Mouse (Mus musculus): ENCODE measurements around the gene Kcp. TPM values are rescaled to one million over a fixed set of nuclear protein-coding genes. Genes with fewer than 3 reads are reported as not detected.

Kcp gene
- polyA plus RNA-seq, 1 experiment from 2014 or later = 22.0 TPM

DNA sequence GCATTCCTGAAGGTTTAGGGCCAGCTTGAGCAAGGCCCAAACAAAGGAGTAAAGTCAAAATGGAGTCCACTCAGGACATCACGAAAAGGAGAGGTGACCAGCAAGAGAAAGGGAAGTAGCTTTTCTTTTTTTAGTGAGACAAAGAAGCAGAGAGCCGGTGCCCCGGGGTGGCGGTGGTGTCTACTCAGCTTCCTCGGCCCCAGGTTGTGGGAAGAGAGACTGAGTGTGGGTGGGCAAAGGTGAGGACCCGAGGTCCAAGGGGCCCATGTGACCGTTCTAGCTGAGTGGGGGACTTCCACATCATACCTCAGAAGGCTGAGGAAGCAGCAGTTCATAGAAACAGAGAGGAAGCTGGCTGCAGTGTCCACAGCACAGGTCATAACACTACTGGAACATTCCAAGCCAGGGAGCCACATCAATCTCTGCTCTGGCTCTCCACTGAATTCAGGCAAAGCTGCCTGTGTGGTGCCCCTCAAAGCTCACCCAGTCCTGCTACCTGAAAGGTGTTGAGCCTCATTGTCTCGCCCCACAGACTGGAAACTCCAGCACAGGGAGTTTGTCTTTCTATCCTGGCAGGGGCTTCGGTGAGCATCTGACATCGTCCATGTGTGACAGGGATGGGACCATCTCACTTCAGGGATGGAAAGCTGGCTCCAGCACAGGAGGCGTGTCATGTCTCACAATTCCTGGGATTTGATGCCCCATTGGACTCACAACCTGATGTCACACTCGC, 15.7 kb upstream of the Kcp start:
- Histone ChIP-seq H3K4me2 (no peak overlapping the region), H3K9me3 (ENCODE audit: low read depth, low read length) (no peaks in the 10 kb centered on the region), H3K4me1 (ENCODE audit: insufficient read depth) (peaks cover 4% of the 10 kb centered on the region; the same call in 1 of the 2 replicates), H3K27ac (ENCODE audit: low read depth) (peak overlapping the region; percentile 36; the same call in 1 of the 2 replicates), H3K4me3 (ENCODE audit: low read depth, low read length) (no peak overlapping the region), H3K9ac (no peak overlapping the region), H3K27me3 (ENCODE audit: insufficient read depth, low read length) (peaks cover 24% of the 10 kb centered on the region), H3K36me3 (ENCODE audit: insufficient read depth) (no peaks in the 10 kb centered on the region)
- DNase-seq (no peak), ATAC-seq (ENCODE audit: insufficient read depth) (no peak)
- no peak for TF ChIP-seq CTCF (IDR thresholded peaks at IDR 0.05; ENCODE audit: low read depth)
- WGBS = 62% methylated on average over 12 of the region's 12 CpGs

DNA sequence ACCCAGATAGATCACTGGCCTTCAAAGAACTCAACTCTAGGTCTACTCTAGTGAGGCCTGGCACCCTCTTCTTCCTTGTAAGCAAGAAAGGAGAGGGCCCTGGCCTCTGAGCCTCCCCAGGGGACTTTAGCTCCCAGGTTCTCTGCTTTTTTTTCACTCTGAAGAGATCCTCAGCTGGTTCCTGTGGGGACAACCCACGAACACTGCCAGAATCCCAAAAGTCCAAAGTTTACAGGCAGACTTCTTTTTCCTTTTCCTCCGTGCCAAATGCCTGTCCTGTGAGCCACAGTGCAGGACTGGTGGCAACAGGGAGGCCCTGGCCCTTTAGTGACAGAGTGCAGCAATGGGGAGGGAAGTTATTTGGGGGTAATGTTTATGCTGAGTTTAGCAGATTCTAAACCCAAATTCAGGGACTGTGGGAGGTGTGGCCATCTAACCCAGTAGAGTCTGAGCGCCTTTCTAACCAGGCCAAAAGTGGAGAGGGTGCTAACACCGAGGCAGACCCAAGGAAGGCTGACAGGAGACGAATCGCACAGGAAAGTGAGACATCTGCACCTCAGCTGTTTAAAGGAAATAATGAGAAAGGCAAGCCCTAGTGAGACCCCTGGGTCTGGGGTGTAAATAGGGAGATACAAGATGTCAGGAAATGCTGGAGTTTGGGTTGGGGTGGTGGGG, 15.0 kb upstream of the Kcp start:
- Histone ChIP-seq H3K4me2 (no peak overlapping the region), H3K27ac (ENCODE audit: low read depth) (no peak overlapping the region)

DNA sequence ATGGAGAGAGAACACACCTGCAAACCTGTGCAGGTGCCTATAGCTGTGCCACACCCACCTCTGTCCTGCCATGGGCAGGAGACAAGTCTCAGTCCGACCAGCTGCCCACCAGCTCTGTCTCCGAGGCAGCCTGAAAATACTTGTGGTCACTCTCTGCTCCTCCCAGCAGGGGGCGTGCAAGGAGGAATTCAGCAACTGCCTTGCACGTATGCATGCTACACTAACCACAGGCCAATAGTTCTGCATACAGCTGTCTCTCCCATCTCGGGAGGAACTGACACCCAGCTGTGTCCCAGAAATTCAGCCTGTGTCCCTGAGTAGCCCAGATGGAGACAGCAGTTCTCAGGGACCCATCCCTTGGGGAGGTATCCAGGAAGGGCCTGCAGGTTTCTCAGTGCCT, 9.4 kb upstream of the Kcp start:
- 5% methylated on average over 5 of the region's 5 CpGs for WGBS
- peak; percentile 25; the same call in 1 of the 2 replicates for ATAC-seq (ENCODE audit: insufficient read depth)

More for the DNA sequence above, 15.0 kb upstream of the Kcp start:
- H3K27me3 ChIP-seq (ENCODE audit: insufficient read depth, low read length) = peaks cover 17% of the 10 kb centered on the region
- no peak for ATAC-seq (ENCODE audit: insufficient read depth)
- no peak for DNase-seq
- peaks cover 4% of the 10 kb centered on the region; the same call in 1 of the 2 replicates for H3K4me1 ChIP-seq (ENCODE audit: insufficient read depth)
- no peaks in the 10 kb centered on the region for H3K36me3 ChIP-seq (ENCODE audit: insufficient read depth)
- H3K9ac ChIP-seq = no peak overlapping the region
- no peak for TF ChIP-seq CTCF (IDR thresholded peaks at IDR 0.05; ENCODE audit: low read depth)
- H3K9me3 ChIP-seq (ENCODE audit: low read depth, low read length) = no peaks in the 10 kb centered on the region
- 53% methylated on average over 6 of the region's 6 CpGs for WGBS
- H3K4me3 ChIP-seq (ENCODE audit: low read depth, low read length) = no peak overlapping the region

DNA sequence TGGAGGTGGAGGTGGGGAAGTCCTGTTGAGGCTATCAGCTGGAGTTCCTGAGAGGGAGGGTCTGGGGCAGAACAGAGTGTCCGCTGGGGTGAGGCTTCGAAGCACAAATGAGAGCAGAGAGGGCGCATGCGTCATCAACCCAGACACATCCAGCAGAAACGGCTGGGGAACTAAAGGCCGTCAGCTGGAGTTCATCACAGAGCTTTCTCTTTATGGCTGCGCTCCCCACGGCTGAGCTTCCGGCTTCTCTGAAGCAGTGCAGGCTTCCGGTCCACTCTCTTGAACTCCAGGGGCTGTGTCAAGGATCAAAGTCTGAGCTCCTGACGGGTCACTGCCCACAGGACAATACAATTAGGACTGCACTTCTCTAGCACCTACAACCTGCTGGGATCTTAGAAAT, 5.5 kb upstream of the Kcp start:
- H3K4me1 ChIP-seq (ENCODE audit: insufficient read depth) = no peaks in the 10 kb centered on the region; the same call in 1 of the 2 replicates
- H3K4me2 ChIP-seq = peak overlapping the region; percentile 55
- under 1% methylated on average over 11 of the region's 11 CpGs for WGBS
- no peaks in the 10 kb centered on the region for H3K36me3 ChIP-seq (ENCODE audit: insufficient read depth)
- no peak for TF ChIP-seq CTCF (IDR thresholded peaks at IDR 0.05; ENCODE audit: low read depth)
- no peaks in the 10 kb centered on the region for H3K9me3 ChIP-seq (ENCODE audit: low read depth, low read length)
- ATAC-seq (ENCODE audit: insufficient read depth) (peak; percentile 84), DNase-seq (peak; percentile 93)
- no peak overlapping the region for H3K9ac ChIP-seq
- H3K27me3 ChIP-seq (ENCODE audit: insufficient read depth, low read length) = no peaks in the 10 kb centered on the region
- 0 out of 2 replicates have a peak overlapping the region, but pooled peaks have one; percentile 3 for H3K4me3 ChIP-seq (ENCODE audit: low read depth, low read length)
- H3K27ac ChIP-seq (ENCODE audit: low read depth) = peak overlapping the region; percentile 71; the same call in 1 of the 2 replicates

More for the DNA sequence above, 9.4 kb upstream of the Kcp start:
- no peaks in the 10 kb centered on the region for H3K9me3 ChIP-seq (ENCODE audit: low read depth, low read length)
- H3K4me2 ChIP-seq = no peak overlapping the region
- H3K27me3 ChIP-seq (ENCODE audit: insufficient read depth, low read length) = no peaks in the 10 kb centered on the region
- no peak overlapping the region for H3K4me3 ChIP-seq (ENCODE audit: low read depth, low read length)
- H3K4me1 ChIP-seq (ENCODE audit: insufficient read depth) = no peaks in the 10 kb centered on the region; the same call in 1 of the 2 replicates
- TF ChIP-seq CTCF (IDR thresholded peaks at IDR 0.05; ENCODE audit: low read depth) = peak; percentile 90
- no peak overlapping the region for H3K27ac ChIP-seq (ENCODE audit: low read depth)
- H3K36me3 ChIP-seq (ENCODE audit: insufficient read depth) = no peaks in the 10 kb centered on the region
- no peak overlapping the region for H3K9ac ChIP-seq
- peak; percentile 83 for DNase-seq

GRCm38 (mm10) chr6:29509086-29509485, 1.3 kb upstream of the Kcp start:
- peak; percentile 26 for DNase-seq

DNA sequence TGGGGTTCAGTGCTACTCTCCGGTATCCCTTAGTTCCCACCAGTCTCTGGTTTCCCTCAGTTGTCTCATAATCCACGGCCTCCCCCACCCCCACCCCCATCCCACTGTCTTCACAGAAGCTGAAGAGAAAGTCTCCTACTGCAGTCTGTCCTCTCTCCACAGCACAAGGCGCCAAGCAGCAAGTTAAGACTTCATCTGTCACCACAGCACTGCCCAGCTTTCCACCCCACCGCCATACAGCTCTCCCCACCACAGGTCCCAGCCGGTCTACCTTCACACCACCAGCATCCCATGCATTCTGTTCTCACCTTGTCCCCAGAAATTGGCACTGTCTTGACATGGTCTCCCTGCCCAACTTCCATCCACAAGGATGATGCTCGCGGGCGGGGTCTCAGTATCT, 918 bp downstream of the Kcp start:
- H3K27me3 ChIP-seq (ENCODE audit: insufficient read depth, low read length) = no peaks in the 10 kb centered on the region
- peaks cover 3% of the 10 kb centered on the region; the same call in 1 of the 2 replicates for H3K36me3 ChIP-seq (ENCODE audit: insufficient read depth)
- no peak overlapping the region for H3K27ac ChIP-seq (ENCODE audit: low read depth)
- DNase-seq (no peak), ATAC-seq (ENCODE audit: insufficient read depth) (peak; percentile 5; the same call in 1 of the 2 replicates)
- TF ChIP-seq CTCF (IDR thresholded peaks at IDR 0.05; ENCODE audit: low read depth) = no peak
- H3K4me2 ChIP-seq = peak overlapping the region; percentile 66
- H3K4me1 ChIP-seq (ENCODE audit: insufficient read depth) = no peaks in the 10 kb centered on the region; the same call in 1 of the 2 replicates
- 20% methylated on average over 8 of the region's 8 CpGs for WGBS
- peak overlapping the region; percentile 62 for H3K4me3 ChIP-seq (ENCODE audit: low read depth, low read length)
- H3K9me3 ChIP-seq (ENCODE audit: low read depth, low read length) = no peaks in the 10 kb centered on the region
- peak overlapping the region; percentile 59 for H3K9ac ChIP-seq

More at GRCm38 (mm10) chr6:29509086-29509485, 1.3 kb upstream of the Kcp start:
- no peak for ATAC-seq (ENCODE audit: insufficient read depth)
- H3K36me3 ChIP-seq (ENCODE audit: insufficient read depth) = 0 out of 2 replicates have a peak, but pooled peaks cover under 1% of the 10 kb centered on the region
- 42% methylated on average over 2 of the region's 2 CpGs for WGBS
- no peaks in the 10 kb centered on the region for H3K9me3 ChIP-seq (ENCODE audit: low read depth, low read length)
- TF ChIP-seq CTCF (IDR thresholded peaks at IDR 0.05; ENCODE audit: low read depth) = no peak
- no peak overlapping the region for H3K4me3 ChIP-seq (ENCODE audit: low read depth, low read length)
- no peak overlapping the region for H3K27ac ChIP-seq (ENCODE audit: low read depth)
- no peak overlapping the region for H3K4me2 ChIP-seq
- H3K4me1 ChIP-seq (ENCODE audit: insufficient read depth) = no peaks in the 10 kb centered on the region; the same call in 1 of the 2 replicates
- no peaks in the 10 kb centered on the region for H3K27me3 ChIP-seq (ENCODE audit: insufficient read depth, low read length)
- no peak overlapping the region for H3K9ac ChIP-seq

- Histone ChIP-seq H3K9ac (no peak overlapping the region), H3K27ac (ENCODE audit: low read depth) (no peak overlapping the region), H3K9me3 (ENCODE audit: low read depth, low read length) (no peaks in the 10 kb centered on the region), H3K36me3 (ENCODE audit: insufficient read depth) (peaks cover 3% of the 10 kb centered on the region; the same call in 1 of the 2 replicates), H3K4me3 (ENCODE audit: low read depth, low read length) (no peak overlapping the region), H3K27me3 (ENCODE audit: insufficient read depth, low read length) (no peaks in the 10 kb centered on the region), H3K4me2 (no peak overlapping the region), H3K4me1 (ENCODE audit: insufficient read depth) (no peaks in the 10 kb centered on the region; the same call in 1 of the 2 replicates)
- ATAC-seq (ENCODE audit: insufficient read depth) (no peak), DNase-seq (no peak)
- WGBS = 82% methylated on average over 5 of the region's 5 CpGs
- TF ChIP-seq CTCF (IDR thresholded peaks at IDR 0.05; ENCODE audit: low read depth) = 0 out of 2 replicates have a peak, but pooled peaks have one; percentile 11
Observed at GRCm38 (mm10) chr6:29505493-29505892, 2.3 kb downstream of the Kcp start.

All from lung, embryonic 14.5 days (tissue).